Mouse (Mus musculus) adrenal gland, postnatal 0 days (tissue): ENCODE data around the gene Dmrta2. TPM values are rescaled to one million over a fixed set of nuclear protein-coding genes. Genes with fewer than 3 reads are reported as not detected.

Experiments used
- polyA plus RNA-seq: library from polyadenylated mRNA; unstranded; fragments of >200 nt; fragmentation: Nextera tagmentation; extraction: Ambion mirVana; gene quantifications from 2 replicates; pipeline ENCODE4 v1.2.1, GENCODE M21; 2015

Gene Dmrta2
- 0.10 TPM in 1 of 2 replicates, not detected in the other for polyA plus RNA-seq

DNA sequence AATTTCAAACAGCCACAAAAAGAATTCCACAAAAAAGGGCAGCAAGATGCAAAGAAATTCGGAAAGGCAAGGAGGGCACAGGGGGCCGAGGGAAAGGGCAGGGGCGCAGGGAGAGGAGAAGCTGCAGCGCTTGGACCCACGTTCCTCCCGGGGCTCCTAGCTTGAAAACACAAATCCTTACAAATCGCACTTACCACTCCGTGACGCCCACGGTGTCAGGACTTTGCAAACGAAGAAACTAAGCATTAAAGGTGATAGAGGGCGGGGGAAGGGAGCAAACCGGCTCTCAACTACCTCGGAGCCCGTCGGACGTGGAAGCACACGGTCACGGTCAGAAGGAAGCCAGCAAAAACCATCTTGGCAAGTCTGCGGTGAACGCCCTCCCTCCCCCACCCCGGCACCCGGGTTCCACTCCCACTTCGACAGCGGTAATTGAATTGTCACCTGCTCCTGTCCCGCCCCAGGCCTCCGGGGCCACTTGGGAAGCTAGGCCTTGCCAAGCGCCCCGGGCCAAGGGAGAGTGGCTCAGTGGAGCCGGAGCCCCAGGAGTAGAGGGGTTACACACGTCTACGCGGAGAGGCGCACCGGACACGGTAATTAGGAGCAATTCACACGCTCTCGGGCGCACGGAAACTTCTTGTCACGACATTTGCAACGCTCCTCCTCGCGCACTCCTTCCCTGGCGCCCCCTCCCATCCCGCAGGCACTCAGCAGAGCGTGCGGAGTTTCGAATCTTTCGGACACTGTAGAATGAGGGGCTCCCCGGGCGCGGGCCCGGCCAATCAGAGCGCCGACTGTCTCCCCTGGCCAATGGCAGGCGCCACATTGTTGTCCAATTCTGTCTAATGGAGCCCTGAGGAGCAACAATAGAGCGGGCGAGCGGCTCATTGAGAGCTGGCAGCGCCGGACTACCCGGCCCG, at the start of gene Dmrta2:
Gene Dmrta2, plus strand, starts transcription at position 906 of the 920 bp plus-strand sequence.

